Mouse (Mus musculus): ENCODE measurements around the gene Olfr221. TPM values are rescaled to one million over a fixed set of nuclear protein-coding genes. Genes with fewer than 3 reads are reported as not detected.
A peak's percentile ranks its signal among the peaks of the same experiment; 100 is the strongest.

The Olfr221 gene
- polyA plus RNA-seq, 1 experiment = not detected

DNA sequence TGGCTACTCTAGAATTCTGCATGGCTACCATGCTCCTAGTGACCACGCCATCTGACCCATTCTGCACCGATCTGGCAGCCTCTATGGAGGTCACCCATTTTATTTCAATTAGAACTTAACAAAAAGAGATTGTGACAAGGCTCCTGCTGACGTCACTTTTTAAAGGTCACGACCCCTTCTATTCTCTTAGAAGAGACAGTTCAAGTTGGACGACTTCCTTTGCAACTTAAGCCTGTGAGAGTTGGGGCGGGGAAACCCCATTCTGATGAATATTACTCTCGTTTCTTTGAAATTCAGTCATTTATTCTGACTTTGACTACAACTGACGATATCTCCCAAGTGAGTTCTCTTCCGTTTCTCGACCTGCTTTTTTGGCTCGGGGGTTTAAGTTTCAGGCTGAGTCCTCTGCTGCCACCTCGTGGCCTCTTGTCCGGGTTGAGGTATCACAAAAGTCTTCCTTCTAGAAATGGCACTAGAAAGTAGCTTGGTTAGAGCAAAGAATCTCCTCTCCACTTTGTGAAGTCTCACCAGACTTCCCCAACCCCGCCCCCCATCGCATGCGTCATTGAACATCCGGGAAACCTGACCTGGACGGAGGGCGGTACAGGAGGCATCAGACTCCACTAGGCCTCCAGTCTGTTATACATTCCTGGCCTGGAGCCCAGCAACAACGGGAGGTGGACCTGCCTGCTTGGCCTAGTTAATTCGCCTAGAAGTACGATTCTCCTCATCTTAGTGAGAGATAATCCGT is 19.4 kb downstream of the Olfr221 start:
- H3K4me1 ChIP-seq (ENCODE audit: control insufficient read depth, insufficient read depth, insufficient read length, low read length) = peaks cover 6% of the 10 kb centered on the region; the same call in 1 of the 2 replicates
- peak overlapping the region; percentile 52 for H3K4me3 ChIP-seq (ENCODE audit: insufficient read depth, low read depth, low read length)
- peak overlapping the region; percentile 80 for H3K27ac ChIP-seq (replicated peaks; ENCODE audit: low read depth, low read length)

DNA sequence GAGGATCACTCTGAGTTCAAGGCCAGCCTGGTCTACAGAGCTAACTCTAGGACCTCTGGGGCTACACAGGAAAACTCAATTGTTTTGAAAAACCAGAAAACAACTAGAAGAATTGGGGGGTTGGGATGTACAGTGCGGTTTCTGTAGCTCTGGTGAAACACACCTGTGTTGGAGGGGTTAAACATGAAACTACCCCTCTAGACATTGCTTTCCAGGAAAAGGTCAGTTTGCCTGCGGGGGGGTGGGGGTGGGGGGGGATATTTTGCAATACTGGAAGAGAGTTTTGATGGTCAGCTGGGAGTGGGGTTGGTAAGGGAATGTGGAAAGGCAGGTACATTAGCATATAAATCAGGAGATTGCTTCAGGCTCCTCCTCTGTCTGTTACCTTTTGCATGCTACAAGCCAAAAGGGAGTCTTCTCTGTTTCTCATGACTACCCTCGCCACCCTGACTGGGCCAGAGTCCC is 20.0 kb downstream of the Olfr221 start:
- Histone ChIP-seq H3K4me3 (ENCODE audit: insufficient read depth, low read depth, low read length) (peak overlapping the region; percentile 52; the same call in 1 of the 2 replicates), H3K27ac (replicated peaks; ENCODE audit: low read depth, low read length) (peak overlapping the region; percentile 80), H3K4me1 (ENCODE audit: control insufficient read depth, insufficient read depth, insufficient read length, low read length) (peaks cover 6% of the 10 kb centered on the region; the same call in 1 of the 2 replicates)

DNA sequence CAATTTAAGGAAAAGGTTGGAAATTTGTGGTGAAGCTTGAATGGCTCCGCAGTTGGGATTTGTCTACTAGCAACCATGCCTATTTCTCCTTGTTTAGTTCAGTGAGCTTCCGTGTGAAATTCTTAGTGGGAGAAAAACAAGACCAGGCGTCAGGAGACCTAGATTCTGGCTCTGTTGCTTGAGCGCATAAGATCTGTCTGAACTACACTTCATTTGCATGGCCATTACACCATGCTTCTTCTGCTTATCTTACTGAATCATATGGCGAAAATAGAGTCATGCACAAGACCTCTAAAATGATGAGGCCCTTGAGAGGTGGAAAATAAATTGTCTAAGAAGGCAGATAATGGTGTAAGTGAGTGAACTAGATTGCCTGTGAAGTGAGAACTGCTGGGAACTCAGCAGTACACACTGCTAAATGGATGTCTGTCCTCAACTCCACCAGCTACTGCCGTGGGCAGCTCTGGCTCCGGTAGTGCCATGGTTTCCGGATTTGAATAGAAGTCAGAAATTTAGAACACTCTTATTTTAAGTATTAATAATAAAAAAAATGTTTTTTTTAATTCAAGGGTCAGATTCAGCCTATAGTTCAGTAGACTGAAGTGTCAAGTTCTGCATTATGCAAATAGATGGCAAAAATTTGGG is 20.6 kb downstream of the Olfr221 start:
- H3K4me1 ChIP-seq (ENCODE audit: control insufficient read depth, insufficient read depth, insufficient read length, low read length) = peaks cover 8% of the 10 kb centered on the region; the same call in 1 of the 2 replicates

DNA sequence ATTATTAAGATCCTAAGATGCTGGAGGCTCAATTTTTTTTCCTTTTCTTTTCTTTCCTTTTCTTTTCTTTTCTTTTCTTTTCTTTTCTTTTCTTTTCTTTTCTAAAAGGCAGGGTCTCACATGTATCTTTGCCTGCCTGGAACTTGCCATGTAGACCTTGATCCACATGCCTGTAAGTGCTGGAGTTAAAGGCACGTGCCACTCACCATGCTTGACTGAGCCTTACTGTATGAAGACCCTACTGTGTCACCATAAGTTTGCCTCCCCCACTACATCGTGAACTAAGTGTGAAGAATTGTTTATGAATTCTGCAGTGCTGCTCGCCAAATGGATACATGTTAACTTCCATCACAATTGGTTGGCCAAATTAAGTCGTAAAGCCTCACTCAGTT is 21.1 kb downstream of the Olfr221 start:
- Histone ChIP-seq H3K4me1 (ENCODE audit: control insufficient read depth, insufficient read depth, insufficient read length, low read length) (peaks cover 13% of the 10 kb centered on the region; the same call in 1 of the 2 replicates), H3K27ac (replicated peaks; ENCODE audit: low read depth, low read length) (no peak overlapping the region), H3K4me3 (ENCODE audit: insufficient read depth, low read depth, low read length) (no peak overlapping the region)

More for the DNA sequence above, 20.6 kb downstream of the Olfr221 start:
- H3K27ac ChIP-seq (replicated peaks; ENCODE audit: low read depth, low read length) = no peak overlapping the region
- H3K4me3 ChIP-seq (ENCODE audit: insufficient read depth, low read depth, low read length) = no peak overlapping the region

DNA sequence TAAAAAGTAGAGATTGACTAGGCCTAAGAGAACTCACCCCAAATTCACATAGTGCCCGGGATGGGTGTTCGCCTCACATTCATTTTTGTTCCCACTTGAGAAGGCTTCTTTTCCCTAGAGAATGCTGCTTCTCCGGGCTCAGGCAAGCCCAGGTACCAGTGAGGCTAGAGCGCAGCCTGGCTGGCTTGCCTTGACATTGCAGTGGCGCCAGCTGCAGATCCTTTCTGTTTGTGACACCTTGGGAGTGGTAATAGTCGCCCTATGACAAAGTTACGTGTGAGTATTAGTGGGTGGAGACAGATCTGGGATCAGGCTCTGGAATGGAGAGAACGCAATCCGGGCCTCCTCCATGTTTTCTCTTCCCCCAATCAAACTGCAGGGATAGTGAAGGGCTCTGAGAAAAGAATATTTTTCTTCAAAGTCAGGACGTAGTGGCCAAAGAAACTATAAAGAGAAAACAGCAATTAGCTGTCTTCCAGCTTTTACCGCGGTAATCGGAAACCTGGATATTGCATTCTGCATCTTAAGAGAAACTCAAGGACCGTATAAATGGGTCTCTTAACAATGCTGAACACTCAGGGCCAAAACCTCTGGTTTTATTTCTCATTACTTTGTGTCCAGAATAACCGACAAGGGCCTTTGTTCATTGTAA is 21.6 kb downstream of the Olfr221 start, which contains the start of gene Zfp219:
TSS of gene Zfp219 (minus strand) at position 248 of the 652 bp plus-strand sequence.
- peaks cover 17% of the 10 kb centered on the region; the same call in 1 of the 2 replicates for H3K4me1 ChIP-seq (ENCODE audit: control insufficient read depth, insufficient read depth, insufficient read length, low read length)

DNA sequence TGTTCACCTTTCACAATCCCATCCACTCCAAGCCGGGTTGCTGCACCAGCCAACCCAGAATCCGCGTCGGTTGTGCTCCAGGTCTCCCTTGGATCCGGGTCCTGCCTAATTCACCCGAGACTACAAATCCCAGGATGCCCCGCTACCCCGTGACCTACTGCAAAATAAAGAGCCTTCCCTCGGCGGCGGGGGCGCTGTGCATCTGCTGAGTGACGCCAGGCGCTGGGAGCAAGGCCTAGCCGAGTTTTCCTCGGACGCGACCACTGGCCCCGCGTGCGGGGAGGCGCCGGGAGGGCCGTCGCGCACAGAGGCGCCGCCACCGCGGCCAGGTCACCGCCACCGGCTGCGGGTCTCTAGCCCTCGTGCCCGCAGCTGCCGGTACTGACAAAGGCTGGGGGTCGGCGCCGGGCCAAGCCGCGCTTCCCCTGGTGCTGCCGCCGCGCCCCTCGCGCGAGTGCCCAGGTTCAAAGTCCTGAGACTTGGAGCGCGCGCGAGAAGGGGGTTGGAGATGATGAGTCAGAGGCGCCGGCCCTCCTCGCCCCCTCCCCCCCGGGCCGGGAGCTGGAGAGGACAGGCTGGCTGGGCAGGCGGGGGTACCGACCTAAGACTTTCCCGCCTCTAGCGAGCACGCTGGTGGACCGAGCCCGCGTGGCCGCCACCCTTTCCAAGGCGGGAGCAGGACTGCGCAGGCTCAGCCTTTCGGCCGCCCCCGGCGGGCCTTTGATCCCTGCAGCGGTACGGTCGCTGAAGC is 22.5 kb downstream of the Olfr221 start:
- H3K4me3 ChIP-seq (ENCODE audit: insufficient read depth, low read depth, low read length) = peak overlapping the region; percentile 76
- peak overlapping the region; percentile 83 for H3K27ac ChIP-seq (replicated peaks; ENCODE audit: low read depth, low read length)
- H3K4me1 ChIP-seq (ENCODE audit: control insufficient read depth, insufficient read depth, insufficient read length, low read length) = peaks cover 20% of the 10 kb centered on the region; the same call in 1 of the 2 replicates

More for the DNA sequence above, 21.6 kb downstream of the Olfr221 start, which contains the start of gene Zfp219:
- peak within 1 kb of the TSS; percentile 83 for H3K27ac ChIP-seq (replicated peaks; ENCODE audit: low read depth, low read length)
- H3K4me3 ChIP-seq (ENCODE audit: insufficient read depth, low read depth, low read length) = peak within 1 kb of the TSS; percentile 76

DNA sequence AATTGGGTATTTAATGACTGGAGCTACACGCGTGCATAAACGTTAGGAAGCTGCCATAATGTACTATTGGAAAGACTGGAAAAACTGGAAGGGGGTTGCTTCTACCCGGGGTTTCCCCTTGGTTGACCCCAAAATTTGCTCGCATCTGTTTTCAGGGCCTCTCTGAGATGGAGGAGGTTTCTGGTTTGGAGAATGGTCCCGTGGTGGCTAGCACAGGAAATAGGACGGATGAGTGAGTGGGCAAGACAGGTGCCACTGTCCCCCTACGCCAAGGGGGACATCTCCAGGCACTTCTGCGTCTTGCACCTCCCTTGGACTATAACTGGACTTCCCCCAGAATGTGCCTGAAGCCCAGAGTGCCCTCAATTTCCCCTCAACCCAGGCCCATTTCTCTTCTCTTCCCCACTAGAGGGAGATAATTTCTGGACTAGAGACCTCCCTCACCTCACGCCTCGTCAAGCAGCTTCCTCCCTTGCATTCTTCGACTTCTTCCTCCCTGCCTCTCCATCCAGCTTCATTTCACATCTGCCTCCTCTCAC is 23.1 kb downstream of the Olfr221 start:
- peak overlapping the region; percentile 57 for H3K4me3 ChIP-seq (ENCODE audit: insufficient read depth, low read depth, low read length)
- peaks cover 20% of the 10 kb centered on the region; the same call in 1 of the 2 replicates for H3K4me1 ChIP-seq (ENCODE audit: control insufficient read depth, insufficient read depth, insufficient read length, low read length)
- H3K27ac ChIP-seq (replicated peaks; ENCODE audit: low read depth, low read length) = peak overlapping the region; percentile 67

DNA sequence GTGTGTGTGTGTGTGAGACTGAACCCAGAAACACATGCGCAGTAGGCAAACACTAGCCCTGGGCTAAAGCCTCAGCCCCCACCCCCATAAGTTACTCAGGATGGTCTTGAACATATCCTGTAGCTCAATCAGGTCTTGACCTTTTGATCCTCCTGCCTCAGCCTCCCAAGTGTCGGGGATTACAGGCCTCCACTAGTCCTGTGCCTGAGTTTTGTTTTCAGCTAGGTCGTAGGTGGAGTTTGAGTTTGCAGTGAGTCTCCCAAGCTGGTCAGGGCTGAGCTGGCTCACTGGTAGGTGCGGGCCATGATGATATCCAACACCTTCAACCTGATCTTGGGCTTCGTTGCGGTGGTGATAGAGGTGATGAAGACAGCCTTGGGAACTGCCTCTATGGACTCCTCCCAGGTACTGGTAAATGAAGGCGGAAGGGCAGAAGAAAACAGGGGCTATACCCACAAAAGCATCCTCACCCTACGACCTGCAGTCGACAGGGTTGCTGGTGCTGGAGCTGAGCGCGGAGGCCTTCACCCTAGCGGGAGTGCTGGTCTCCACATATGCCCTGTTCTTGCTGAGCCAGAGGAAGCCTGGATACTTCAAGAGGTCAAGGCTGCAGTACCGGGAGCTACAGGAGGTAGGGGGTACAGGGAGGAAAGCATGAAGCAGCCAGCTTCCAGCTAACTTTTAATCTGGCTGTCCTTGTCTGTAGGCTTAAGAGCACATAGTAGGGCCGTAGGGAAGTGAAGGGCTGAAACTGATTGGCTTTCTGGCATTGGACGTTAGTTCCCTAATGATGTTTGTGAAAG is 23.8 kb downstream of the Olfr221 start:
- H3K4me1 ChIP-seq (ENCODE audit: control insufficient read depth, insufficient read depth, insufficient read length, low read length) = peaks cover 19% of the 10 kb centered on the region; the same call in 1 of the 2 replicates
- no peak overlapping the region; the same call in 1 of the 2 replicates for H3K4me3 ChIP-seq (ENCODE audit: insufficient read depth, low read depth, low read length)
- H3K27ac ChIP-seq (replicated peaks; ENCODE audit: low read depth, low read length) = no peak overlapping the region

DNA sequence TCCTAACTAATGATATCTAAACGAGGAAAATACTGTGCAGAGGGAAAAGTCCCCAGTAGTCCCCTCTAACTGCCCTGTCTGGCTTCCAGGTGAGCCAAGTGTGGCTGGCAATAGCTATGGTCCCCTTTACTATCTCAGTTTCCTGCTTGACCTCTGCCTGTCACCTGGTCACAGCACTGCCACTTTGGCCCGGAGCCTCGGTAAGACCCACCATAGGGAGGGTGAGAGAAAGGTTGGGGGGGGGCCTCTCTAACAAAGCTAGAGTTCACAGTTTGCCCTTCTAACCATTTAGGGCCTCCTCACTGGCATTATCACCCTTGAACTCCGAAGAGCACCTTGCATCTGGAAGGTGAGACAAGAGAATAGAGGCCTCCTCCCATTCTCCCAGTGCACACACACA is 24.6 kb downstream of the Olfr221 start:
- Histone ChIP-seq H3K27ac (replicated peaks; ENCODE audit: low read depth, low read length) (no peak overlapping the region), H3K4me3 (ENCODE audit: insufficient read depth, low read depth, low read length) (no peak overlapping the region), H3K4me1 (ENCODE audit: control insufficient read depth, insufficient read depth, insufficient read length, low read length) (peaks cover 16% of the 10 kb centered on the region; the same call in 1 of the 2 replicates)

DNA sequence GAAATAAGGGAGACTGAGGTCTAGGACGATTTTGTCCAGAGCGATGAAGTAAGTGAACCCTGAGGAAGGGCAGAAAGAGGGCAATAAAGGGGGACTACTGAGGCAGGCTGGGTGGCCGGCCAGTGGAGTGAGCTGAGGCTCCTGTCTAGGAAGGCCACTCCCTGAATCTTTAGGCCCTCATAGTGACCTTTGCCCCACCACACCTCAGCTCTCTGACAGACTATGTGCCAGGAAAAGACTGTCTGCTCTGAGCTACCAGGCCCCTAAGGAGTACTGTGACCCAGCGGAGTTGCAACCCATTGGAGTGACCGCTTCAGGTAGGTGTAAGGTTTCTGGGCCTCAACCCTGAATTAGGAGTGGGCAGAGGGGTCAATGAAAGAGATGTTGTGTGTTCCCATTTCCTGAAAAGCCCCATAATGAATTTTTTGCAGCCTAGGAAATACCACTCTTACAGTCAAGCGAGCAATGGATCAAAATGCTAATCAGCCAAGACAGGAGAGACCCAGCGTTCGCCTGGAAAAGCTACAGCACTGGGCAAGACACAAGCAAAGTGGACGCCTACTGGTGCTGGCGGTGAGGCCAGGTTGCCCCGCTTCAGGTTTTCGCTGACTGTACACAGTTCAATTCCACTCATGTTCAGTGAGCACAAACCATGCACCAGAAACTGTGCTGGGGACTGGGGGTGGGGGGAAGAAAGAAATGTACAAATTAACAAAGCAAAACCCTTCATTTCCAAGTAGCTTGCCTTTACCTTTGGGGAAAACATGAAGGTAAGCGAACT is 25.4 kb downstream of the Olfr221 start:
- peak overlapping the region; percentile 90 for H3K27ac ChIP-seq (replicated peaks; ENCODE audit: low read depth, low read length)
- H3K4me1 ChIP-seq (ENCODE audit: control insufficient read depth, insufficient read depth, insufficient read length, low read length) = peaks cover 14% of the 10 kb centered on the region; the same call in 1 of the 2 replicates

DNA sequence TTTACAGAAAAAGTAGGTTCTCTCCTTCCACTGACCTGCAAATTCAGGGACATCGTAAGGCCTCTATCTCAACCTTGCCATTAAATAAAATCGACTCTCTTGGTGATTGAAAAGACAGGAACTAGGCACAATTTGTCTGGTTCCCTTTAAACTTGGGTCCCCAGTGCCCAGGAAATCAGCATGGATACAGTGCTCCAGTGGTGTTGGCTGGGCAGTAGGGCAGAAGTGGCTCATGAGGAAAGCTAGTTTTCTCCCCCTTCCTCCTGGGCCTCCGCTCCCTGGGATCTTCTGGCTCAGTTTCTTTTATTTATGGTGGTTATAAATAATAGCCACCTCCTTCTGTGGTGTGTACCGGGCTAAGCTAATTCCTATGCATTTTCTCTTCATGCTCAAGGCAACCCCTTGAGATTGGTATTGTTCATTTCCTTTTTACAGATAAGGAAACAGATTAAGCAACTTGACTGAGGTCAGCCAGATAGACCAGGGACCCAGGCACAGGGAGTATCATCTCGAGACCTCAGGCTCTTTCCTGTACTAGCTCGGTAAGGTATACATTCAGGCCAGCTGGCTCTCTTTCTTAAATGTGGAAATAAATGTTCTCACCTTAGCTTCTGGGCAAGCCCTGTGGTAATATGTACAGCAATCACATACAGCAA is 26.7 kb downstream of the Olfr221 start, which contains the start of gene Tmem253:
TSS of gene Tmem253 (plus strand) at position 214 of the 656 bp plus-strand sequence.
- Histone ChIP-seq H3K27ac (replicated peaks; ENCODE audit: low read depth, low read length) (peak within 1 kb of the TSS; percentile 90), H3K4me1 (ENCODE audit: control insufficient read depth, insufficient read depth, insufficient read length, low read length) (peaks cover 14% of the 10 kb centered on the region; the same call in 1 of the 2 replicates), H3K4me3 (ENCODE audit: insufficient read depth, low read depth, low read length) (peak within 1 kb of the TSS; percentile 70)

More for the DNA sequence above, 25.4 kb downstream of the Olfr221 start:
- H3K4me3 ChIP-seq (ENCODE audit: insufficient read depth, low read depth, low read length) = no peak overlapping the region

DNA sequence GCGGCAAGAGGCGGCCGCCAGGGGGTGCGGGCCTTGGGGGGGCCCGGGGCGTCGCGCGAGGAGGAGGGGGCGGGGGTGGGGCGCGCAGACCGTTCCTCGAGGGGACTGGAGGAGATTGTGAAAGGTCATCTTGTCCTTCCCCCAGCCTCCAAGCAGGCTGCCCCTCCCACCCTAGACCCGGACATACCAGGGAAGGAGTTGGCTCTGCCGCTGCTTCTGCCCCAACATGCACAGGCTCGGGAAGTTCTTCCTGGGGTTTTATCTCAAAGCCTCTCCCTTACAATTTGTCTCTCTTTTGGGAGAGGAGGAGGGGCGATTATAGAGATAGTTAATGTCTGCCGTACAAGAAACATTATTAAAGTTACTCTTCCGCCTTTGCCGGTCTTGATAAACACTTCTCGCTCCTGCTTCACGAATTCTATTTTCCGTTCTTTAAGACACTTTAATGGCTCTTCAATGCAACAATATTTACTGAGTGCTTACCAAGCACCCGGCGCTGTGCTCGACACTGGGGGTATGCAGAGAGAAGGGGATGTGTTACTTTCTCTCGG is 27.4 kb downstream of the Olfr221 start:
- Histone ChIP-seq H3K27ac (replicated peaks; ENCODE audit: low read depth, low read length) (peak overlapping the region; percentile 90), H3K4me3 (ENCODE audit: insufficient read depth, low read depth, low read length) (peak overlapping the region; percentile 70), H3K4me1 (ENCODE audit: control insufficient read depth, insufficient read depth, insufficient read length, low read length) (peaks cover 14% of the 10 kb centered on the region; the same call in 1 of the 2 replicates)
